Mouse (Mus musculus) ES-Bruce4 (cell line): ENCODE data around the gene Krt32.

Source experiments
- CTCF ChIP-seq: IDR thresholded peaks from one replicate; pipeline ENCODE4 v1.8.1; 2011; ENCODE audit warnings: low read depth, low read length
- EP300 ChIP-seq: IDR thresholded peaks from 2 replicates; pipeline ENCODE4 v1.6.1; 2011; ENCODE audit warnings: low read depth, low read length; ENCODE audit not compliant: insufficient read depth
- POLR2A ChIP-seq: IDR thresholded peaks from one replicate; pipeline ENCODE4 v1.8.1; 2011; ENCODE audit warnings: low read length; ENCODE audit not compliant: insufficient read depth

- TF ChIP-seq CTCF (no peak), POLR2A (no peak), EP300 (no peak)
These were observed 40.8 kb downstream of the Krt32 start for GRCm38 (mm10) chr11:100047193-100047592.
